Mouse (Mus musculus) kidney, embryonic 16.5 days (tissue): ENCODE data around the gene Olfr160. TPM values are rescaled to one million over a fixed set of nuclear protein-coding genes. Genes with fewer than 3 reads are reported as not detected.

Experiments used
- polyA plus RNA-seq: library from polyadenylated mRNA; unstranded; fragments of >200 nt; fragmentation: Nextera tagmentation; extraction: Ambion mirVana; gene quantifications from 2 replicates; pipeline ENCODE4 v1.2.1, GENCODE M21; 2015

Gene Olfr160
- polyA plus RNA-seq, 1 experiment from 2014 or later = not detected

Other genes with a start within 250 kb of the Olfr160 start
- gene Msantd2, start 226.9 kb downstream of the Olfr160 start, polyA plus RNA-seq = 18.1 and 20.0 TPM in 2 replicates
- 87.0 and 96.5 TPM in 2 replicates for gene Esam, start 188.2 kb downstream of the Olfr160 start, polyA plus RNA-seq
- gene Vsig2, start 177.0 kb downstream of the Olfr160 start, polyA plus RNA-seq = 2.4 and 2.8 TPM in 2 replicates
- 2.1 and 2.6 TPM in 2 replicates for gene Nrgn, start 163.3 kb downstream of the Olfr160 start, polyA plus RNA-seq
- gene Siae, start 160.6 kb downstream of the Olfr160 start, polyA plus RNA-seq = 13.2 and 13.6 TPM in 2 replicates
- 6.1 and 6.6 TPM in 2 replicates for gene Spa17, start 102.5 kb downstream of the Olfr160 start, polyA plus RNA-seq
- 146 and 147 TPM in 2 replicates for gene Tbrg1, start 58.9 kb downstream of the Olfr160 start, polyA plus RNA-seq
- 0.06 TPM in 1 of 2 replicates, not detected in the other for gene Panx3, start 47.0 kb downstream of the Olfr160 start, polyA plus RNA-seq
- not detected in 2 replicates for gene Olfr874, start 28.9 kb upstream of the Olfr160 start, polyA plus RNA-seq
- 0.16 TPM in 1 of 2 replicates, not detected in the other for gene Olfr875, start 55.6 kb upstream of the Olfr160 start, polyA plus RNA-seq
- gene Olfr876, start 86.8 kb upstream of the Olfr160 start, polyA plus RNA-seq = not detected in 2 replicates
- not detected in 2 replicates for gene Olfr877, start 138.0 kb upstream of the Olfr160 start, polyA plus RNA-seq
- not detected in 2 replicates for gene Olfr145, start 180.5 kb upstream of the Olfr160 start, polyA plus RNA-seq
- not detected in 2 replicates for gene Olfr878, start 201.6 kb upstream of the Olfr160 start, polyA plus RNA-seq